Mouse (Mus musculus) monocyte, adult 5-6 weeks (primary cell): ENCODE data around the gene Hbp1. TPM values are rescaled to one million over a fixed set of nuclear protein-coding genes. Genes with fewer than 3 reads are reported as not detected.

Experiments
- ATAC-seq: fragments of 153-309, 156-312 bp; replicated peaks from 2 replicates; pipeline ENCODE4 v1.8.0; 2017; ENCODE audit warnings: mild to moderate bottlenecking; ENCODE audit not compliant: low TSS enrichment, insufficient number of reproducible peaks, severe bottlenecking, poor library complexity, low FRiP score
- total RNA-seq: library from RNA; stranded (forward); fragments of 200-1000, 200-491, 200-594 nt; gene quantifications from 3 replicates; pipeline ENCODE4 v1.2.3, GENCODE M21; 2017

The Hbp1 gene
- total RNA-seq, 1 experiment from 2014 or later = 244 TPM

DNA sequence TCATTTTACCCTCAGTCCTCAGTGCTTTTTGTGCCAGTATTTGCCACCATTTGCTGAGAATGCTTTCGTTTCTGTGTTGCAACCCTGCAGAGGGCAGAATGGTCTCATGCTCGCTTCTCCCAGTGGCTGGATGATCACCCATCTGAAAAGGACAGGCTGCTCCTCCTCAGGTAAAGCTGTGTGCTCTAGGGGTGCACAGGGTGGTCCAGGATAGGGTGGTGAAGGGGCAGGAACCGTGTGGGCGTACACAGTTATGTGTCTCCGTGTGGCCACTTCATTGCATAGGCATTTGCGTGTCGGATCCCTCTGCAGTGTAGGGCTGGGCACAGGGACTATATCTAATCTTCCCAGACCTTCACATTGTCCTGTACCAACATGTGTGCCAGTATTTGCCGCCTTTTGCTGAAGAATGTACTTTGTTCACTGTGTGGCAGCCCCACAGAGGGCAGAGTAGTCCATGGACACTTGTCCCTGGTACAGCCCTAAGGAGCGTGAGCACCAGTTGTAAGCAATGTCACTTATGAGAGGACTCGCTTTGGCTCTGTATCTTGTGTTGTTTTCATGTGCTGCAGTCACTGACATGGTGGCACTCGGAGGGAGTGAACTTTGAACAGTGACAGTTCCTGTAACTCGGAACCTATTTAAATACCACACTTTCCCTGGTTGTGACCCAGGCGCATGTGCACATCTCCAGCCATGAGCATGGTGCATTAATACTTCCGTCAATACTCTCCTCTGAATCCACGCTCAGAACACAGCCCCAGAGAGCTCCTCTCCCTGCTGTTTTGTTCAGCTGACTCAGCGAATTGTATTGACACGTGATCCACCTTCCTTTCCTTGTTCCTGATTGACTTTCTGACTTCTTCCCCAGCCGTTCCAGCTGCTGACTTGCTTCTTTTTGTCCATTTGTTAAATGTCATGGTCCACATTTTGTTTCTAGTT, 29.6 kb downstream of the Hbp1 start:
- ATAC-seq = no peak

DNA sequence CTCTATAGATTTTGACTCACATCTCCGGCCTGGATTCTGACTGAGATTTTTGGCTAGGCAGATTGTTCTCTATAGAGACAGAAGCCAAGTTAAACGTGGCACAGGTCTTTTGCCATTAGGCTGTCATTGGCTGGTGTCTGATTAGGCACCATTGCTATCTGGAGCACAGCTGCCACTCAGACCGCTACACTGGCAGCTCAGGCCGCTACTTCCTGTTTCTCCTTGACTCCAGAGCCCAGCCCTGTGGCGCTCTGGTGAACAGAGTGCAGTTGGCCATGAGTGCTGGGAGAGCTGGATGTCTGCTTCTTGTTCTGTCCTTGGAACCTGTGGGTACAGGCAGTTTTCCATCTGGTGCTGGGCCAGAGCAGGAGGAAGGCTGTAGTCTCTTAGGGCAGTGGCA, 33.1 kb downstream of the Hbp1 start:
- ATAC-seq = peak; percentile 31; the same call in 1 of the 2 replicates

DNA sequence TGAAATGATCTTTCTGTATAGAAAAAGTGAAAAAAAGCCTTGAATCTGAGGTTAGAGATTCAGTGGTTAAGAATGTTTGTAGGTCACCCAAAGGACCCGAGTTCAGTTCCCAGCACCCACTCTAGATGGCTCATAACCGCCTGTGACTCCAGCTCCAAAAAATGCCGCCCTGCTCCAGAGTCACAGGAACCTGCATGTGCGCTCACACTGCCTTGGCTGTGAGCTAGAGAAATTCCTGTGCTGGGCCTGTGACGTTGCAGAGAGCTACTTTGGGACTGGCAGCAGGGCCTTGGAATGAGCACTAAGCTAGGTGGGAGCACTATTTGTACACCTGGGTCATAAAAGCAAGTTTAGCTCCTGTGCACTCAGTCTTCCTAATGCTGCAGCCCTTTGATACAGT, 33.6 kb downstream of the Hbp1 start:
- no peak for ATAC-seq

DNA sequence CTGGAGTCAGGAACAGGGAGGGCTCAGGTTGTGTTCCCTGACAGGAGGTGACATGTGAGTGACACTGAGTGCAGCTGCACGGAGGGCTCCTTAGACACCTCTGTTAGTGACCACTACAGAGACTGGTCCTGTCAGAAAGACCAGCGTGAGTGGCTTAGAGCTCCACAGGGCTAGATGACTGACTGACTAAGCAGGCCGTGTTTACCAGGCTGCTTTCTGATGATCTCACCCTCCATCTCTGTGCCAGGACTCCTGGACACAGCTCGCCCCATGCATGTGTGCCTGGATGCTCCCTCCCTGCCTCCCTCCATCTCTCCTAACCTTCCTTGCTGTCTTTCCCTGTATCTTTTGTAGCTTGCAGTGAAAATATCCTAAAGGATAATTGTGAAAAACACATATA, 36.7 kb downstream of the Hbp1 start:
- no peak for ATAC-seq

DNA sequence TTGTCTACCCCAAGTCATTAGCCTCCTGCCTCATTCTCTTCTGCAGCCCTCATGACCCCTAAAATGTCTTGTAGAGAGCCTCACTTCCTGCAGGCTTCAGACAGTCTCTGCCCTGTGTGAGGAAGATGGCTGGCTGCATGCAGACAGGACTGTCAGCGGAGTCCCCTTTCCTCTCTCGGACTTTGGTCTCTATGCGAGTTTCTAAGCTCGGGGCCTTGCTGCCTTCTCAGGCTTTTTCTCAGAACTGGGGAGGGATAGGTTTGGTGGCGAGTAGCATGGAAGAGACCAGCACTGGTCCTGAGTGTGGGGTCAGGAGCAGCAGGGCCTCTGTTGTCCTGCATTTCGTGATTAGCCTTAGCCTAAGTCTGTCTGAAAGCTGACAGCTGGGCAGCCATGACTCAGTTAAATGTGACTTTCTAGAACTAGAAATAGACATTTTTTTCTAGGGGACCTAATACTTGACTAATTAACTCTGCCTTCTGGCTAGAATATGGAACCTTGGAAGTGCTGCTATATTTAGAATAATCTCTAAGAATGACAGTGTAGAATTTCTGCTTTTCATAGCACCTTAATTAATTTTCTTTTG, 37.3 kb downstream of the Hbp1 start:
- ATAC-seq = no peak

DNA sequence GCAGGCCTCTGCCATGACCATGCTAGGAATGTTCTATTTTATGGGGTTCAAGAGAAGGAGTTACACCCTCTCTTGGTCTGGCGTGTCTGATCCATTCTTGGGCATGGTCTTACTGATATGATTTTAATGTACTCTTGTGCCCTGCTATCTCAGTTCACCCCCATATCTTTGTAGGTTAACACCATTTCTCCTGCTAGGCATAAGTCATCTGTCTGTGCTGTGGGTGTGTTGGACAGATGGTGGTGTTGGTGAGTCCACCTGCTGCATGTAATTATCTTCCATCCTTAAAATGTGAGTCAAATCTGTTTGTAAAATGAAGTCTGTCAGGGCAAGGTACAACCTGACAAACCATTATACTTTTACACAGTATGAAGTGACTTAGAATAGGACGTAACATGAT, 42.9 kb downstream of the Hbp1 start:
- no peak for ATAC-seq

DNA sequence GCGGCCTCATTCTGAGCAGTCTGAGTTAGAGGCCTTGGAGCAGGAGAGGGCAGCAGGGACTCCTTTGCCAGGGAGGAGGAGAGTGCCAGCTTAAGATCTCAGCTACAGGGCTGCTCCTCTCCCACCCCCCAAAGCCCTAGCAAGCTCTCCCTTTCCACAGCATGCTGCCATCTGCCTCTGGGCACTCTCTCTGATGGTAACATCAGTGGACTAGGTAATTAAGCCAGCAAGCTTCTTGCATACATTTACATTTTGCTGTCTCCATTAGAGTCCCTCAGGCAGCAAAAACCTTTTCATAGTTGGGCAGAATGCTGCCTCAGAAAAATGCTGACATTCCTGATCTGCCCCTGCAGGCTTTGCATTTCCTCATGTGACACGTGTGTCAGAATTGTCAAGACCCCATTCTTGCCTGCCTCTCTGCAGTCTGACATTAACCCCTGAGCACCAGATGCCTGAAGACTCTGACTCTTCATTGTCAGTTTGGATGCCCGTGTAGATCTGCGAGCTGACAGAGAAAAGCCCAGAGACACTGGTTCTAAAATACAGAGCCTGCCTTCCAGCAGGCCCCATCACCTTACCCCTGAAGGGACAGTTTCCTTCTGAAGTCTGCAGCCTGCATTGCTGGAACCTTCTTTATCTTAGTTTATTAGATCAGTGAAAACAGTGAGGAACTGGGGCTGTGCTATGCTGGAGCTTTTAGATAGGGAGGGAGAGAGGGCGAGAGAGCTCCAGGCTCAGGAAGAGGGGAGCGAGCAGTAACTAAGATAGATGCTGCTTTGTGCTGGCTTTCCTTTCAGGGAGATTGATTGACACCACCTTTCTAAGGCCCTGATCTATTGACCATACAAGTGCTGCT, 44.4 kb downstream of the Hbp1 start:
- no peak for ATAC-seq

DNA sequence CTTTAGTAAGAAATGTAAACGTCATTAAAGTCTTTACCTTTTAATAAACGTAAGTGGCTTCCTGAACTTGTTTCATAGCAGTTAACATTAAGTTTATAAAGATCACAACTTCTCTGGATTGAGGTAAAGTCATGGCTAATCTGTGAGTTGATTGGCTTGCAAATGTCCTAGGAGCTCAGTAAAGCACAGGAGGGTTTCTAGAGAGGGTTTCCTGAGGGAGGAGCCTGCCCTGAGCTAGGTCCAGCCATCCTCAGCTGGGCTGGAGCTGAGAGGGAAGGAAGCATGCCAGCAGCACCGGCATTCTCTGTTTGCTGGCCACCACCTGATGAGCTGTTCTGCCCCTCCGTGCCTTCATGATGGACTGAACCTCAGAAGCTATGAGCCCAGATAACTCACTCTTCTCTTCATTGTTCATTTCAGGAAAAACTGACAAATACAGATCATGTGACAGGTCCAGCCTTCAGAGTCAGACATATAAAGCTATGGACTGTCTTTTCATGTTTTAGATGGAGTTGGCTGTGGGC, 49.9 kb downstream of the Hbp1 start:
- no peak for ATAC-seq

DNA sequence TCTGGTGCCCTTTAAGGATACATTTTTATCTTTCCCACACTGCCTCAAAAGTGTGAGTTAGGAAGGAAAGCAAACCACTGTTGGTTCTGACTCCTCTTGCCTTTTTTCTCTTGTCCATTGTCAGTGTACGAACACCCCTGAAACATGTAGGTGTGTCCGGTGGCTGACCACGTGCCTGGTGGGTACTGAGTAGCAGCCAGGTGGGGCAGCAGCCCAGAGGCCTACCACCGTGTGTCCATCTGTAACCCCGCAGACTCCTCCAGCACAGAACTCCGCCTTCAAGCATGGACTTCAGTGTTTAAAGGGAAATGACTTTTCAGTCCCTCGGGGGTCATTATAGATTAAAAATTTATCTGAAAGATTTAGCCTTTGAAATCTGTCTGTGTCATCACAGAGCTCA, 52.9 kb downstream of the Hbp1 start:
- no peak for ATAC-seq

DNA sequence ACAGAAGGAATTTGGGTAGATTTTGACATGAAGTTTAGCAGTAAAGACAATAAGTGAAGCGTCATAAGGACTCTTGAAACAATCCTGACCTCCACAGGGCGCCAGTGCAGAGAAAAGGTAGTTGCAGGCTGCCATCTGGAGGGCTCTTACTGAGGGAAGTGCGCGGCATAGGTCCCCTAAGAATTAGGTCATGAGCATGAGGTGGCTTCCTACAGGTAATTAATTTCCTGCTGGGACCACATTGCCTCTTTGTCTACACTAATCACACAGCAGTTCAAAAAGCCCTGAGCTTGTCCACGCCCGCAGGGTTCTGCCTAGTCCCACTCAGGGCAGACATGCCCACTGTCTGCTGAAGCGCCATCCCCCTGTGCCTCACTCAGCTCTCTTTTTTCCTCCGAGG, 53.3 kb downstream of the Hbp1 start:
- ATAC-seq = no peak

DNA sequence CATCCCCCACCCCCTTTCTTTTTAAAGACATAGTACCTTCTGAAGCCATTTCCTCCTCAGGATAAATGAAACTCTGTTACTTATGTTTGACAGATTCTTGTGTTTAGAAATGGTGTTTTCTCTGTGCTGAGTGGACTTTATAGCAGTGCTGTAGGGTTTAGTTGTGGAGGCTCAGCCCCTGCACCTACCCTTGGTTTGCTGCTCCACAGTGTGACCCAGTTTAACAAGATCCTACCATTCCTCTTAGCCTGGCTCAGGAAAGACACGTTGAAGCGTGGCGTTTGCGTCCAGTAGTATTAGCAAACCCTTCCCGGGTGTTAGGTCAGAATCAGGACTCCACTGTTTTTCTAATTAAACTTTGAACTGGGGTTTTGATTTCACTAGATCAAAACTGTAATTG, 54.0 kb downstream of the Hbp1 start:
- ATAC-seq = no peak

DNA sequence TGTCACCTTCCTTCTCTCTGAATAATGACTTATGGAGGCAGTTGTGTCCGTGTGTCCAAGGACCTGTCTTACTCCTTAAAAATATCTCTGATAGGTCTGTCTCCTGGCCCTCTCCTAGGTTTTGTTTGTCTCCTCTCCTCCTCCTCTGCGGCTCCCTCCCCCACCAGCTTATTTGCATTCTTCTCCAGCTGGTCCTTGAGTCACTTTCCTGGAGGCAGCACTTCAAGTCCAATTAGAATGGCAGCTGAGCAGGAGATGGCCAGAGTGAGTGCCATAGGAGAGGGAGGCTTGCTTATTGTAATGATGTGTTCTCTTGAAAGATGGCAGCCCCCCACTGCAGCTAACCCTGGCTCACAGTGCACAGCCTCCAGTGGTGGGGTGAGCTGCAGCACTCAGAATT, 54.4 kb downstream of the Hbp1 start:
- no peak for ATAC-seq

DNA sequence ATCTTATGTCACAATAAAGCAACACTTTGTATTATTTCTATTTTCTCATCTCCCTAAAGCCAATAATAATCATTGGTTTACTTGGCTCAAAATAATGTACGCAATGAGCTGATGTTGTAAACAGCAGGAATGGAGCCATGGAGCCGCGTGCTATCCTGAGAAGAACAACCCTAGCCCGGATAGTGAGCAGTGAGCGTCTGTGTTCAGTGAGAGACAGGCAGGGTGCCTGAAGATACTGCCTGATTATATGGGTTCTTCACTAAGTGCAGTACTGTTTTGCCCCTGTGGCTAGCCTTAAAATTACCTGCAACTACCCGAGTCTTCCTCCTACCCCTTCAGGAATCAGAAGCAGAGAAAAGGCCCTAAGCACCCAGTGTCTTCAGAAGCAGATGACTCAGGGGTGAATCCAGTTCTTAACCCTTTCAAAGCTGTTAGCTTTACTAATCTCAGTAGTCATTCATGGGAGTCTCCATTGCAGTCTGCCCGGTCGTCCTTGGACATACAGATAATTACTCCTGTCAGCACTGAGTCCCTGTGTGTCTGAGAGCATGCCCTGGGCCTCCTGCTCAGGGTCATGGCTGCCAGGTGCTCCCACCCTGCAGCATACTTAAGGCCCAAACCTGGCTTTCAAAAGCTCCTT, 55.1 kb downstream of the Hbp1 start:
- ATAC-seq = no peak

DNA sequence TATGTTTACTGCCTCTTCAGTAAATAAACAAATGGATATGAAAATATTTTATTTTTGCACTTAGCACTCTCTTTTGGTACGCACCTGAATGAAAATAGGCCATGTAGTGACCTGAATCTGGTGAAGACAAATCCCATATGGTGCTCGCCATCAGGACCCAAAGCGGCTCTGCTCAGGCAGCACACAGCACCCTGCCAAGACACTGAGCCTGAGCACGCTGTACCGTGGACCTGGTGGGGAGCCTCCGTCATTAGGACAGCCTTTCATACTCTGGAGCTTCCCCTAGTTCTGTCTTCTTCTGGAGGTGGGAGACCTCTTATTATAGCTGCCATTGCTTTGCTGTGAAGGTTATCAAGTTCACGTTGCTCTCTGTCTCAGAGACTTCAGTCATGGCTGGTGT, 57.6 kb downstream of the Hbp1 start:
- no peak for ATAC-seq

DNA sequence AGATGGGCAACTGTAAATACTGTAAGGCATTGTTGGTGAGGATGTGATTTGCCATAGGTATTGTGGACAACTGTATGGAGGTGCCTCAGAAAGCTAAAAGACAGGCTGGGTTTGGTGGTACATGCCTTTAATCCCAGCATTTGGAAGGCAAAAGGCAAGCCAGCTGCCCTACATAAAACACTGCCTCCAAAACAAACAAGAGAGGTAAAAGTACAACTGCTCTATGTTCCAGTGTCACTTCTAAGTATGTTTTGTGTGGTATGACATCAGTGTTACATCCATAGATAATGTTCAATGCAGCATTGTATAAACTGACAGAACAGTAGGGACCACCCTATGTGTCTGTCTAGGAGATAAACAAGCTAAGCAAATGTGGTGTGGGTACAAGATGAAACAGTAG, 58.3 kb downstream of the Hbp1 start:
- ATAC-seq = no peak

DNA sequence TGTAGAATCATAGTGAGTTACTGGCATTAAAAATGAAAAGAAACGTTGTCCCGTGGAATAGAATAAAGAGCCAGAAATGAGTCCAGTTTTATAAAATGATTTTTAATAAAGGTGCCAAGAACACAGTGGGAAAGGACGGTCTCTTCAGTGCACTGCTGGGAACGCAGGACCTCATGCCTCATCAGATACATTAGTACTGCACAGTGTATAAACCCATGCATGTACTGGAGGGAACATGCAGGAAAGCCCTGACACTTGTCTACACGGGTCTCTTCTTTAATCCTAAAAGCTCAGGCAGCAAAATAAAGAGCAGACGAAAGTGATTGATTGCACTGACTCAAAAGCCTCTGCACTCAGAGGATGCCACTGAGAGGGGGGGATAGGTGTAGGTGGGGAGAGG, 59.6 kb downstream of the Hbp1 start:
- ATAC-seq = no peak

DNA sequence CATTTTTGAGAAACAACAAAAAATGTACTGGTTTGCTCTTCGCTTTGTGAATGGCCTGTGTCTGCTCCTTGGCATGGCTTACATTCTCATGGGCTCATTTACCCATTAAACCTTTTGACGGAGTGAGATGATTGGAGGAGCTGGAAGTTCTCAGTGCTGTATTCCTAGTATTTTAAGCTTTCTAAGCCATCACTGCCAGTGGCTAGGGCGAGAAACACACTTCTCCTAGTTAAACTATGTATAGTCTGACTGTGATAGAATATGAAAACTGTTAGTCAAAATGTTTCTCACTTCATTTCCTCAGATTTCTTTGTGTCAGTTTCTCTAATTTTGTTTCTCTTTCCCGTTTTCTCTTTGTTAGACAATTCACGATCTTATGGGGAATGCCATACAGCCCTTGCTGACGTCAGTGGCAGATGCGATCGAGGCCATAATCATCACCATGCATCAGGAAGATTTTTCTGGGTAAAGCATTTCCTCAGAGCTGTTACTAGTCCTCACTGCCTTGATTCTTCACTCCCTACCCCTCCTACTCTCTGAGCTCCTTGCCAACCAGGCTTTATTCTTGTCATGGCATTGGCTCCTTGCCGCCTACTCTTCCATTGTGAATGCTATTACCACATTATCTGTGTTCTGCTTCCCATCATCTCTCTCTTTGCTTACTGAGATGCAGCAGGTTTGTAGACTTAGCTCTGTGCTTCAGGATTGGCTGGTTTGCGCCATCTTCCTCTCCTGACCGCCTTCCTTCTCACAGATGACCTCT, 64.3 kb downstream of the Hbp1 start:
- no peak for ATAC-seq

DNA sequence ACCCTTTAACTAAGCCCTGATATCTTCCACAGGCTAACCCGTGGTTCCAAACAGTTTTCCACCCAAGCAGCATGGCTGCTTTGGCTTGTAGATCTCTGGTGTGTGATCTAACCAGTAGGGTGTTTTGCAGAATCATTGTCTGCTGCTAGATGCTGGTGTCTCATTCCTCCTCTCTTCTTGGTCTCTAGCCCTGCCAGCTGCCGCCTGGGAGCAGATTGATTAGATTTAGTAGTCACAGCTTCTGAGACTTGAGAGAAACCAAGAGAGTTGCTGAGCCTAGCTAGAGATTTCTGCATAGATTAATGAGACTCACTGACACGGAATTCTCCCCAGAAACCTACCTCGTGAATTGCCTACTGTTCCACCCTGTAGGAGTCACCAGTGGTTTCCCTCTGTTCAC, 65.3 kb downstream of the Hbp1 start:
- no peak for ATAC-seq
